Mouse (Mus musculus) intestine, postnatal 0 days (tissue): ENCODE data around the gene Srd5a3. TPM values are rescaled to one million over a fixed set of nuclear protein-coding genes. Genes with fewer than 3 reads are reported as not detected.
A peak's percentile ranks its signal among the peaks of the same experiment; 100 is the strongest.

Experiments used
- ATAC-seq: fragments of 200-750 bp; cut with Nextera tagmentation; 2 replicates; pipeline ENCODE4 v1.8.0; 2017; ENCODE audit warnings: mild to moderate bottlenecking, moderate TSS enrichment, moderate library complexity
- H3K27ac ChIP-seq: fragments of 300-500 bp; sonication (generic); 2 replicates; pipeline ENCODE4 v1.5.1; 2014; ENCODE audit warnings: mild to moderate bottlenecking, low read depth, low read length, moderate library complexity
- H3K27me3 ChIP-seq: fragments of 300-500 bp; sonication (generic); replicated peaks from 2 replicates; pipeline ENCODE4 v1.6.1; 2014; ENCODE audit warnings: low read length, mixed read lengths; ENCODE audit not compliant: control insufficient read depth, insufficient read depth
- H3K36me3 ChIP-seq: fragments of 300-500 bp; sonication (generic); 2 replicates; pipeline ENCODE4 v1.6.1; 2014; ENCODE audit warnings: mild to moderate bottlenecking, moderate library complexity; ENCODE audit not compliant: control insufficient read depth, insufficient read depth
- H3K4me1 ChIP-seq: fragments of 300-500 bp; sonication (generic); replicated peaks from 2 replicates; pipeline ENCODE4 v1.6.1; 2014; ENCODE audit warnings: antibody characterized with exemption, low read length, mixed read lengths; ENCODE audit not compliant: control insufficient read depth, insufficient read depth
- H3K4me2 ChIP-seq: fragments of 300-500 bp; sonication (generic); replicated peaks from 2 replicates; pipeline ENCODE4 v1.6.1; 2014; ENCODE audit warnings: low read depth, mild to moderate bottlenecking, moderate library complexity
- H3K4me3 ChIP-seq: fragments of 300-500 bp; sonication (generic); 2 replicates; pipeline ENCODE4 v1.5.1; 2014; ENCODE audit warnings: low read depth, low read length
- H3K9ac ChIP-seq: fragments of 300-500 bp; sonication (generic); 2 replicates; pipeline ENCODE4 v1.6.1; 2014; ENCODE audit warnings: mild to moderate bottlenecking, low read depth, low read length
- H3K9me3 ChIP-seq: fragments of 300-500 bp; sonication (generic); 2 replicates; pipeline ENCODE4 v1.6.1; 2016; ENCODE audit warnings: mixed run types; ENCODE audit not compliant: control insufficient read depth
- CTCF ChIP-seq: sonication (generic); IDR thresholded peaks from 2 replicates; pipeline ENCODE4 v1.5.1; 2016; ENCODE audit warnings: low read depth, mild to moderate bottlenecking, control low read depth, antibody characterized with exemption, moderate library complexity
- WGBS: fragments of 180-500 bp; shearing (Covaris S2); extraction: QIAGEN DNeasy Blood & Tissue Kit; methylation state at CpG from one replicate; pipeline ENCODE4 v1.1.7; 2014; 5-methylcytosine and 5-hydroxymethylcytosine counted together
- polyA plus RNA-seq: library from polyadenylated mRNA; unstranded; fragments of >200 nt; fragmentation: Nextera tagmentation; extraction: Ambion mirVana; gene quantifications from 2 replicates; pipeline ENCODE4 v1.2.1, GENCODE M21; 2015

Gene Srd5a3
- polyA plus RNA-seq, 1 experiment from 2014 or later: 44.1 TPM

DNA sequence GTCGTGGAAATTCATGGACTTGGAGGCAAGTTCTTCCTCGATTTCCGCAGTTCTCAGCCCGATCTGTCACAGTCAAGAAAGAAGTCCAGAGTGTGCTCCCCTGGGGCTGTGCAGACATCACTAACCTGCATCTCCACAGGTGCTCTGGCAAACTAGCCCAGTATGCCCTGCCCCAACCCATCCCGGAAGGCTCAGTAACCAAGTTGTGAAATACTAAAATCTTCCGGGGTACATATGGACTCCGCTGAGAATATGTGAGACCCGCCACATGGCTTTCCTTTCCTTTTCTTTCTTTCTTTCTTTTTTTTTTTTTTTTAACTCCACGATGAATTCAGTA lies 627 bp downstream of the Srd5a3 start:
- TF ChIP-seq CTCF: no peak
- peaks cover 13% of the 10 kb centered on the region; the same call in 1 of the 2 replicates for H3K4me1 ChIP-seq
- ATAC-seq: peak; percentile 48; the same call in 1 of the 2 replicates
- peak overlapping the region; percentile 57 for H3K4me3 ChIP-seq
- no peaks in the 10 kb centered on the region for H3K9me3 ChIP-seq
- H3K9ac ChIP-seq: peak overlapping the region; percentile 83
- H3K36me3 ChIP-seq: no peaks in the 10 kb centered on the region
- H3K27me3 ChIP-seq: no peaks in the 10 kb centered on the region
- WGBS: 4% methylated on average over 9 of the region's 9 CpGs
- H3K4me2 ChIP-seq: peak overlapping the region; percentile 80
- H3K27ac ChIP-seq: peak overlapping the region; percentile 96

DNA sequence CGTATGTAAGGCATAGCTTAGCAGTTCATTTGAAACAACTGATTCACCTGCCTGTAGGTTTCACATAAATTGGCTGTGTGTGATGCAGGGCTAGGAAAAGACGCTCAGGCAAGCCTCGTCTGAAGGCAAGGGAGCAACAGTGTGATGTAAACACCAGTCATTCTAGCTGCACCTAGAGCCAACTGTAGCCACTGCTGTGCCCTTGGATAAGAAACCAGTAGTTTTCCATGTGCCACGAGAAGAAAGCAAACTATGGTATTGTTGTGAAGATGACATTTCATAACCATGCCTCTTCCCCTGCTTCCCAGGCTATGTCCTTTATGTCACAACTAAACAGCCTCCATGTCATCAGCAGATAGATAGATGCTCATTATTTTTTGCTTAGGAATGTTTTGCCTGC lies 3.3 kb downstream of the Srd5a3 start:
- H3K4me1 ChIP-seq: peaks cover 13% of the 10 kb centered on the region; the same call in 1 of the 2 replicates
- no peak for ATAC-seq
- H3K27me3 ChIP-seq: no peaks in the 10 kb centered on the region
- H3K9me3 ChIP-seq: no peaks in the 10 kb centered on the region
- no peak overlapping the region for H3K4me3 ChIP-seq
- H3K36me3 ChIP-seq: no peaks in the 10 kb centered on the region
- no peak overlapping the region for H3K4me2 ChIP-seq
- no peak for TF ChIP-seq CTCF
- WGBS: 85% methylated on average over 4 of the region's 4 CpGs
- no peak overlapping the region for H3K9ac ChIP-seq
- H3K27ac ChIP-seq: no peak overlapping the region

DNA sequence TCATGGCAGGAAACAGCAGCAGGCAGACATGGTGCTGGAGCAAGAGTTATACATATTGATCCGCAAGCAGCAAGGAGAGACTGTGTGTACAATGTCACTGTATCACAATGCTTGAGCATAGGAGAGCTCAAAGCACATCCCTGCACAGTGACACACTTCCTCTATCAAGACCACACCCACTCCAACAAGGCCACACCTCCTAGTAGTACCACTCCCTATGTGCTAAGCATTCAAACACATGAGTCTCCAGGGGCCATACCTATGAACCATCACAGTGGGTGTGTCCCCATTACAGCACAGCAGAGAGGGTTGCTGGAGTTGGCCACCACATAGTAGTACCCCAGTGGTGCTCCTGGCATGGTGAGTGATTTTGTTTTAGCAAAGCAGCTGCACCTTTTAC lies 6.3 kb downstream of the Srd5a3 start:
- Histone ChIP-seq H3K27me3 (no peaks in the 10 kb centered on the region), H3K4me1 (0 out of 2 replicates have a peak, but pooled peaks cover under 1% of the 10 kb centered on the region), H3K9me3 (no peaks in the 10 kb centered on the region), H3K27ac (no peak overlapping the region), H3K36me3 (peaks cover 12% of the 10 kb centered on the region), H3K4me3 (no peak overlapping the region), H3K9ac (no peak overlapping the region), H3K4me2 (no peak overlapping the region)
- no peak for TF ChIP-seq CTCF
- peak; percentile 58; the same call in 1 of the 2 replicates for ATAC-seq
- 100% methylated on average over 1 of the region's 1 CpGs for WGBS

DNA sequence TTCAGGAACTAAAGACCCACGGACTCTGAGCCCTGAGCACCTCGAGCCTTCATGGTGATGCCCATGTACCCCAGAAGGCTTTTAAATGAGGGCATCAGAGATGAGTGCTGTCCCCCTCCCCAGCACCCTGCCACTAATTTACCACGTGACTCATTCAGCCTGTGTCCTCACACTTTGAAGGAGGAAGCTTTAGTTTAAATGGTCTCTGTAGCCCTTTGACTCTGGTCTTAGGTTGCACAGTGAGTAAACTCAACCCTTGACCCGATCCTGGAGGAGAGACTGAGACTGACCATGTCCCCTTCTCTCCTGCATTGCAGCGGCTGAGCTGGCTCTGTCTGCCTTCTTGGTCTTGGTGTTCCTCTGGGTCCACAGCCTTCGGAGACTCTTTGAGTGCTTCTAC lies 9.4 kb downstream of the Srd5a3 start:
- no peak overlapping the region for H3K4me2 ChIP-seq
- H3K4me3 ChIP-seq: no peak overlapping the region
- peaks cover 33% of the 10 kb centered on the region for H3K36me3 ChIP-seq
- no peak overlapping the region for H3K9ac ChIP-seq
- H3K27ac ChIP-seq: no peak overlapping the region
- 94% methylated on average over 6 of the region's 6 CpGs for WGBS
- no peaks in the 10 kb centered on the region for H3K4me1 ChIP-seq
- no peaks in the 10 kb centered on the region for H3K27me3 ChIP-seq
- H3K9me3 ChIP-seq: no peaks in the 10 kb centered on the region
- no peak for TF ChIP-seq CTCF
- no peak for ATAC-seq

DNA sequence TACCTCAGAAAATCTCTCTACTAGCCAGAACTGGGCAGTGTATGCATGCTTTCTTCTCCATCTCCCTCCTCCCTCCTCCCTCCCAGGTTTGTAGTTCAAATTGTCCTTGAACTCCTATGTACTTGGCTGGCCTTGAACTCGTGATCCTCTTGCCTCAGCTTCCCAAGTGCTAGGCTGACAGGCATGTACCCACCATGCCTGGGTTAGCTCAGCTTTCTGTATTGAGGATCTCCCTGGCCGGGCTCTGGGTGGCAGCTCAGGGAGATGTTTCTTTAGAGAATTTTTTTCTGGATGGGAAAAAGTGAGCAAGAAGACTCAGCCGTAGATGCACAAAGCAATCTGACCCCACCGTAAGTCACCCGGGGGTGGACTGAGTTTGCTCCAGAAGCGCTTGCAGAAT lies 12.9 kb downstream of the Srd5a3 start:
- Histone ChIP-seq H3K4me3 (no peak overlapping the region), H3K36me3 (peaks cover 45% of the 10 kb centered on the region), H3K9ac (no peak overlapping the region), H3K4me2 (no peak overlapping the region), H3K27ac (no peak overlapping the region), H3K4me1 (no peaks in the 10 kb centered on the region), H3K9me3 (no peaks in the 10 kb centered on the region), H3K27me3 (no peaks in the 10 kb centered on the region)
- no peak for ATAC-seq
- 89% methylated on average over 6 of the region's 6 CpGs for whole genome bisulfite sequencing
- no peak for TF ChIP-seq CTCF

DNA sequence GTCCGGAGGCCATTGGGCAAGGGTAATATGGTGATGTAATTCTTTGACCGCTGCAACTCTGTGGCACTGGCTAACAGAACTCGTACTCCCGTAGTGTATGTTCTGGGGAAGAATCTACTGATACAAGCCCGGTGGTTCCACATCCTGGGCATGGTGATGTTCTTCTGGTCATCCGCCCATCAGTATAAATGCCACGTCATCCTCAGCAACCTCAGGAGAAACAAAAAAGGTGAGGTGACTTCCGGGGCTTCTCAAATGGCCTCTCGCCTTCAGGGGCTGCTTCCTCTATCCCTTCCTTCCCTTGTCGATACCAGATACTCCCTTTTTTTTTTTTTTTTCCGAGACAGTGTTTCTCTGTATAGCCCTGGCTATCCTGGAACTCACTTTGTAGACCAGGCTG lies 13.4 kb downstream of the Srd5a3 start:
- H3K9ac ChIP-seq: no peak overlapping the region
- peaks cover 45% of the 10 kb centered on the region for H3K36me3 ChIP-seq
- no peak overlapping the region for H3K27ac ChIP-seq
- no peak overlapping the region for H3K4me2 ChIP-seq
- no peak for TF ChIP-seq CTCF
- no peak for ATAC-seq
- WGBS: 90% methylated on average over 11 of the region's 11 CpGs
- H3K4me3 ChIP-seq: no peak overlapping the region
- no peaks in the 10 kb centered on the region for H3K9me3 ChIP-seq
- no peaks in the 10 kb centered on the region for H3K27me3 ChIP-seq
- H3K4me1 ChIP-seq: no peaks in the 10 kb centered on the region

DNA sequence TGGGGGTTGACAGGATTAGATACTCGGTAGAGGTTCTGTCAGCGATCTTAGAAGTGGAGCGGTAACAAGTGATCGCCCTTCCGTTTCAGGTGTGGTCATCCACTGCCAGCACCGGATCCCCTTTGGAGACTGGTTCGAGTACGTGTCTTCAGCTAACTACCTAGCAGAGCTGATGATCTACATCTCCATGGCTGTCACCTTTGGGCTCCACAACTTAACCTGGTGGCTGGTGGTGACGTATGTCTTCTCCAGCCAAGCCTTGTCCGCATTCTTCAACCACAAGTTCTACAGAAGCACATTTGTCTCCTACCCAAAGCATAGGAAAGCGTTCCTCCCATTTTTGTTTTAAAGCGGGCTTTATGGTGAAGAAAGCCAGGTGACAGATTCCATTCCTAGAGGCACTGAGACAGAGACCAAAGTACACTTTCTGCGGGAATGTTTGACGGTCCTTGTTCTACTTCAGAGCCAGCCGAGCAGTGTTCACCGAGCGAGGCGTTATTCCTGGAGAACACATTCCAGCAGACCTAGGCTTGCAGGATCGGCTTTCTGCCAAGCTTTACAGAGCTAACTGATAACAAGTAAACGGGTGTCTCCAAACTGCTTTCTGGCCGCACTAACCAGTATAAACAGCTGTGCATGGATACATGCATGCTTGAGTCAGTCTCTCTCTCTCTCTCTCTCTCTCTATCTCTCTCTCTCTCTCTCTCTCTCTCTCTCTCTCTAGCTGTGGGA lies 14.5 kb downstream of the Srd5a3 start:
- 59% methylated on average over 21 of the region's 21 CpGs for WGBS
- H3K9me3 ChIP-seq: no peaks in the 10 kb centered on the region

More for the DNA sequence above, 14.5 kb downstream of the Srd5a3 start:
- Histone ChIP-seq H3K36me3 (peaks cover 45% of the 10 kb centered on the region), H3K4me3 (no peak overlapping the region), H3K9ac (no peak overlapping the region), H3K4me1 (no peaks in the 10 kb centered on the region), H3K4me2 (peak overlapping the region; percentile 28; the same call in 1 of the 2 replicates), H3K27me3 (no peaks in the 10 kb centered on the region), H3K27ac (no peak overlapping the region)
- TF ChIP-seq CTCF: no peak
- ATAC-seq: peak; percentile 66
